Mouse (Mus musculus): ENCODE measurements around the gene Prss35.

The Prss35 gene

GRCm38 (mm10) chr9:86734795-86735194 lies 8.7 kb upstream of the Prss35 start:
- no peak for DNase-seq

DNA sequence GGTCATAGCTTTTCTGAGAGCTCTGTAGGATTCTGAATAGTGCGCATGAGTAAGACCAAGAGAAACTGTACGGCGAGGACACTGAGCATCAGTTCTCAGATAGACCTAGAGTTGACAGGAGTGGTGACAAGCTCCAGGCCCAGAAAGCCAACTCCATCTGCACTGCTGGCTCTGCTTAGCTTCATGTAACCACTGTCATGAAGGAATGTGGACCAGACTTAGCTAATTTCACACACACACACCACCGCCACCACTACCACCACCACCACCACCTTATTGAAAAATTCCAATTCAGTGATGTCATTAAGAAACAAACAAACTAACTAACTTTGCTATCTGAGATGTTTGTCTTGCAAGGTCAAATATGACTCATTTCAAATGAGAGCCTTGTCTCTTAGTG lies 6.5 kb upstream of the Prss35 start:
- DNase-seq = no peak

GRCm38 (mm10) chr9:86738067-86738466 lies 5.4 kb upstream of the Prss35 start:
- DNase-seq = no peak

GRCm38 (mm10) chr9:86738801-86739200 lies 4.6 kb upstream of the Prss35 start:
- DNase-seq = no peak

DNA sequence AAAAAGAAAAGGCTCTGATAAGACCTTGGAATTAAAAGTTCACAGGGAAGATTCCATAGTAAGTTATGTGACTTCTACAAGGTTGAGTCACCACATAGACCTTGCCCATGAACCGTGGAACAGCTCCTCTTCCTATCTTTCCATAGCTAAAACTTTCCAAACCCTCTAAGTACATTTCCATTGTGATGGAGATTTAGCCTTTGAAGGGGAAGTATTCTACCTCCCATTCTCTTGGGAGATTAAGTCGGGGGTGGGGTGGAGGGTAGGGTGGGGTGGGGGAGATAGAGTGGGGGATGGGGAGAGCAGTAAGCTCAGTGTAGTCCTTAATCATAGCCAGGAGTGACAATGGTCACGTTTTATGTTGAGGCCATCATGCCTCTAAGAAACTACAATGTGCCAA lies 3.5 kb upstream of the Prss35 start:
- DNase-seq = no peak

- DNase-seq = no peak
Measured at GRCm38 (mm10) chr9:86744041-86744440, 592 bp downstream of the Prss35 start.

DNA sequence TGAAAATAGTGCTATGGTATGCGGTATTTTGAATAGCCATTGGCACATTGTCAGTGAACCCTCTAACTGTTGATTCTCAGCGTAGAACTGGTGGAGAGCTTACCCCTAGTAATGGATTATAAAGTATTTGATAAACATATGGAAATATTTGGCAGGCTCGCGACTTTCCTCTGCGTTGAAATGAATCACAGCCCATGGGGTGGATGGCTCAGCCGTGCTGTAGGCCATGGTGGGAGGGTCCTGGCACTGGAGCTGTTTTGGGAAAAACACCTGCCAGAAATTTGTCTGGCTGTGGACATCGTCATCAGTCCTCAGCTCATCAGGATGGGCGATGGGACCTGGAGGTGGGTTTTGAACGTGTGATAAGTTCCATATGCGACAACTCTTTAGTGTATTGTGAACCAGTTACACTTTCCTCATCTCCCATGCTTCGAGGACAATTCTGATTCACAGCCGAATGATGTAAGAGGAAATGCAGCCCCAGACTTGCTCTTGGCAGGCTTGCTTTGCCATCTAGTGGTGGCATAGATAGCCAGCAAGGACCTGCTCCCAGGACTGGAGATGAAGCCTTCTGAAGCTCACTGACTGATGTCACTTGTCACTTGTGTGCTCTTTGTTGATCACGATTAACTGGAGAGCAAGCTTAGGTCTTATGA lies 2.6 kb downstream of the Prss35 start:
- peak; percentile 64 for DNase-seq

DNA sequence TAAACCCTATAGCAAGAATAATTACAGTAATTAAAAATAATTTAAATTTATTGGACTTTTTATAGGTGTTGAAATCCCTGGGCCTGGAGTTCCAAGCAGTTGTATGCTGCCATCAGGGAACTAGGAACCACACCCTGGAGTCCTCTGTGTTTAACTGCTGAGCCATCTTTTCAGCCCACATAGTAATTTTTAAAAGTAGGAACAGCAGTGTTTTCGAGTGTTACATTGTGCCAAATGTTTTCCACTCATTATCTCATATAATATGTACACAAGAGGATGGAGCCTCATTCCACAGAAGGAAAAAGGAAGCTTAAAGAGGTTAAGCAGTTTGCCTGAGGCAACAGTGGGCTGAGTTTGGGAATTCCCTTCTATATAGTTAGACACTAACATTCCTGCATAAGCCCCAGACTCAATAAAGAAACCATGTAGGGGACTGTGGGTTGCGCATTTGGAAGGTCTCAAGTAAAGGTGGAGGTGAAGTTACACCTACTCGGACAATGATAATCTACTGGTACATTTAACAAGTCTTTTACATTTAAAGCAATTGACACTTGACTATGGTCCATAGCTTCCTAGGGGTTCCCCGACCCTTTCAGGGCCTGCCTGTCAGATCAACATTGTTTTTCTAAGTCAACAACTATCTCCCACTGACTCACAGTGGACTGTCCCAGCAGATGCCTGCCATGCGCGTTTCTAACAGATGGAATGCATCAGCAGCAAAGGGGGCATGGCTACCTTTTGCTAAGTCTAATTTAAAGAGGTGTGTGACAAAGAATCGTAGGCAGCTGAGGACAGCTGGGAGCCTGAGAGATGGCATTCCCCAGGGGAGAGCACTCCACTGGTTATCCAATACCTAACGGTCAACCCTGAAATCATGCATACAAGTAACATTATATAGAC lies 19.3 kb downstream of the Prss35 start:
- no peak for DNase-seq

DNA sequence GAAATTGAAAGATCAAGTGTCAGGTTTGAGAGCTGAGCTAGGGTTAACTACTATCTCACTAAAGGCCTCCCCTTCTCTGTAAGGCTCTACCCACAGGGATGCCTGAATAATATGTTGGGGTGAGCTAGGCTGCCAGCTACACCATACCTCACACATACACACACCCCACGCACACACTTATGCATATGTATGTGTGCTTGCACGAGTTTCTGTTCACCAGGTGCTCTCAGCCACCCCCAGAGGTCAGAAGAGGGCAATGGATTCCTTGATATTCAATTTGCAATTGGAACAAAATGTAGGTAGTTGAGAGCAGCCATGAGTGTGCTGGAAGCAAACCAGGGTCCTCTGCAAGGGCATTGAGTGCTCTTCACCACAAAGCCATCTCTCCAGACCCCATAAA lies 20.6 kb downstream of the Prss35 start:
- DNase-seq = no peak

GRCm38 (mm10) chr9:86766991-86767390 lies 23.5 kb downstream of the Prss35 start:
- no peak for DNase-seq

DNA sequence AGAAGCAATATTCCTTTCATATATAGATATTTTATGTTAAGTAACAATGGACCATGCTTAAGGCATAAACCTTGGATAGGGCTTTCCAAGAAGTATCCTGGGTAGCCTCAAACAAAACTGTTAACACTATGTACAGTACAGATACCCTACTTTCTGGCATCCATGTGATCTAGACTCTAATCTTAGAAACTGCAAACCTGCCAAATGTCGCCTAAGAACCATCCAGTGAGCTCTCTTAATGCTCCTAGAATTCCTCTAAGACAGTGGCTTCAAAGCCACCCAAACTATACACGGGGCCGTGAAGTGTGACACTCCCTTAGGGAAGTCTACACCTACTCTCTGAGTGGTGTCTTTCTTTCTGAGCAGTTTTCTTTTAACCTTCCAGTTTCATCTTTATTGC lies 29.4 kb downstream of the Prss35 start:
- DNase-seq = no peak

GRCm38 (mm10) chr9:86773996-86774395 lies 30.5 kb downstream of the Prss35 start:
- no peak for DNase-seq

- DNase-seq = no peak
Measured at GRCm38 (mm10) chr9:86775374-86775773, 31.9 kb downstream of the Prss35 start.

- peak; percentile 4 for DNase-seq
Measured at GRCm38 (mm10) chr9:86777309-86777708, 33.9 kb downstream of the Prss35 start.

GRCm38 (mm10) chr9:86778212-86778611 lies 34.8 kb downstream of the Prss35 start:
- no peak for DNase-seq

DNA sequence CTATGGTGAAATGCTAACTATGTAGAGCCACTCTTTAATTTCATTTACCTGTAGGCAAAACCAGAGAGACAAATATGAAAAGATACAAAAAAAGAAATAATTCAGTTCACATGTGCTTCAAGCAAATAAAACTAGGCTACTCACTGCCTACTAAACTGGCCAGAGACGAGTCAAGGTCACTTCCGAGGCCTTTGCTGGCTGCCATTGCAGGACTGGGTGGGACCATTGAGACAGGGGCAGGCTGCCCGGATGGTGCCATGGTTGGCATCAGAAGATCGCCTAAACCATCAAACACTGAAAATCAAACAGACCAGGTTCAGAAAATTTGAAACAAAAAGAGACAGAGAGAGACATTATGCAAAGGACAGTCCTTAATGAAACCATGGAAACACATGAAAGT lies 38.0 kb downstream of the Prss35 start:
- DNase-seq = no peak

DNA sequence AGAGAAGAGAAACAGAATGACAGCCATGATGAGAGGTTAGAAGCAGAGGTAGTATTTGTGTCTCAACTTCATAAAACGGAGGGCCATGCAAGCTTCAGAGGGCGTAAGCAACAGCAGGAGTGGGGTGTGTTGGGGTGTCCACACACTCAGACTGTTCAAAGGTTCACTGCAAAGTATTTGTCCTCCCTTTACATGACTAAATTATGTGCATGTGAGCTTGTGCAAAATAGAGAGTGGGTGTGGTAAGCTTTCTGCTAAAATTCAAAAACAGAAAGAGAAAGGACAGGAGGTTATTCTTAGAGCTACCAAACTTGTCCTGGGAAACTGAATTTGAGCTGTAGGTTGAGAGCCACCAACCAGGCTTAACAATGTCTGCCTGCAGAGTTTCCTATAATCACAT lies 39.4 kb downstream of the Prss35 start:
- no peak for DNase-seq

GRCm38 (mm10) chr9:86789186-86789585 lies 45.7 kb downstream of the Prss35 start:
- DNase-seq = no peak

- DNase-seq = no peak
Measured at GRCm38 (mm10) chr9:86791927-86792326, 48.5 kb downstream of the Prss35 start.

DNA sequence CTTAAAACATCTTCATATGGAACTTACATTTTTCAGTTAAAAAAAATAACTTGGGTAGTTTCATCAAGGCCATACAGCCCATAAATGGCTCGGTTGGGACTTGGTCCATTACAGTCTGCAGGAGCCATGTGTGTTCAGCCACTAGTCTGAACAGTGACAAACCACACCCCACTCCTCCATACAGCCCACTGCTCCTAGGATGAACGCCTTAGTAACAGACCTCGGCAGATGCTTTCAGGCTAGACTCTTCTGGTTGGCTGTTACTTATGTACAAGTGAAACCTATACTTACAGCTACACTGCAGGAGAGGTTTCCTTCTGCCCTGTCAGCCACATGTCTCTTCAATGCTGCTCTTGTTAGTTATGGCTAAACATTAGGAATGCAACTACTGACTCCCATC lies 51.8 kb downstream of the Prss35 start:
- no peak for DNase-seq

DNA sequence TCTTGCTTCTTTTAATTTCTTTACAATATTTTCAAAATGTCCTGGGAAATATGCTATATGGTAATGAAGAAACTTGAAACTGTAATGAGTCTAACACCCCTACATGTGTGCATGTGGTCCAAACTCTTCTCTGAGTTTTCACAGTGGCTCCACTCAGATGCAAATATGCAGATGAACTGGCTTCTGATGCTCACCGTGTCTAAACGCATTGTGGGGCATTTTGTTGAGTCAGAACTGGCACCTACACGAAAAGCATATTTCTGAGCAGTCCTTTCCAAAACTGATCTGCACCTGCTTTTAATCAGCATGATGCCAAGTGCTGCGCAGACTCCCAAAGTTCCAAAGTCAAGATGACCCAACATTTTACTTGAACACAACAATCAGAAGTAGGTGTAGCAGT lies 54.1 kb downstream of the Prss35 start:
- no peak for DNase-seq

- no peak for DNase-seq
Measured at GRCm38 (mm10) chr9:86798129-86798528, 54.7 kb downstream of the Prss35 start.

GRCm38 (mm10) chr9:86798686-86799085 lies 55.2 kb downstream of the Prss35 start:
- no peak for DNase-seq

DNA sequence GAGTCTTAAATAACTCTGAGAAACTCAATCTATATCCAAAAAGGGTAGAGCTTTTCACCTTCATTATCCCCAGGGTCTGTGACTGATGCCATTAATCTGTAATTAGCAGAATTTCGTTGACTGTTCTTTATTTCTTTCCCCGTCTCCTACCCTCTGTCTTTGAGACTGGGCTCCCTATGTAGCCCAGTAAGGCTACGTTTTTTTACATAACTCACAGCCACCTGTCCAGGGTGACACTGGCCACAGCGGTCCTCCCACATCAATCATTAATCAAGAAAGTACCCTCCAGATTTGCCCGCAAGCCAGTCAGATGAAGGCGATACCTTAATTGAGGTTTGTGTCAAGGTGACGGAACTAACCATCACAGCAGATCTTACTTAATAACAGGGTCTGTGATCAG lies 55.6 kb downstream of the Prss35 start:
- no peak for DNase-seq
